Mouse (Mus musculus): ENCODE results near the gene Nr2e1.

DNA sequence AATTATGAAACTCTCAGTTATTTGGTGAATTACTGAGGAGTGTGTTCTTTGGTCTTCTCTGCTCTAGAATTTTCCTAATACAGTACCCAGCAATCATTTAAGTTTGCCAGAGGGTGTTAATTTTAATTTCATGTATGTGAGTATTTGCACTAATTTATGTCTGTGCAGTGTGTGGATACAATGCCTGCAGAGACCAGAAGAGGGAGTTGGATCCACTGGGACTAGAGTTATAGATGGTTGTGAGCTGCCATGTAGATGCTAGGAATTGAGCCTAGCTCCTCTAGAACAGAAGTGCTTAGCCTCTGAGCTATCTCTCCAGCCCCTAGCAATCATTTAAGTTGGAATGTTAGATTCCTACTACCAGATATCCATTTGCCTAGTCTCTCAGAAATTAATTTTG, 69.3 kb downstream of the Nr2e1 start:
- TF ChIP-seq ZKSCAN1 (IDR thresholded peaks at IDR 0.05; ENCODE audit: low read depth, low read length), result no peak
- no peak for TF ChIP-seq POLR2AphosphoS5 (IDR thresholded peaks at IDR 0.05; ENCODE audit: borderline replicate concordance, low read depth, low read length)
- TF ChIP-seq TCF12 (IDR thresholded peaks at IDR 0.05; ENCODE audit: low read depth, low read length), result no peak
- no peak for TF ChIP-seq POLR2A (IDR thresholded peaks at IDR 0.05; ENCODE audit: control insufficient read depth in 1 of 2, insufficient read depth in 1 of 2, low read depth in 1 of 2, low read length in 2 of 2, poor library complexity in 1 of 2)
- peak; percentile 5 to 36 (median 32); a peak in 2 of 6 replicates for TF ChIP-seq CTCF (IDR thresholded peaks at IDR 0.05 in 2 of 3, conservative IDR thresholded peaks at IDR 0.05 in 1 of 3; ENCODE audit: control insufficient read depth in 1 of 3, insufficient read depth in 1 of 3, low read depth in 2 of 3, low read length in 3 of 3, poor library complexity in 1 of 3, severe bottlenecking in 1 of 3)
- no peak for TF ChIP-seq GABPA (IDR thresholded peaks at IDR 0.05; ENCODE audit: low read depth, low read length)
- no peak for TF ChIP-seq EP300 (IDR thresholded peaks at IDR 0.05; ENCODE audit: low read depth in 1 of 2, low read length in 2 of 2)
